Mouse (Mus musculus): ENCODE results near the gene Mindy2. TPM values are rescaled to one million over a fixed set of nuclear protein-coding genes. Genes with fewer than 3 reads are reported as not detected.
"Not testable (repeated sequence)": the region's sequence is repeated elsewhere in the genome, so short reads cannot be mapped to it uniquely, and the experiment has no call there.

Mindy2 gene
- total RNA-seq, 2 experiments from 2014 or later = 25.3 to 25.8 TPM

GRCm38 (mm10) chr9:70580956-70581355 is 76.0 kb downstream of the Mindy2 start:
- DNase-seq = no peak

DNA sequence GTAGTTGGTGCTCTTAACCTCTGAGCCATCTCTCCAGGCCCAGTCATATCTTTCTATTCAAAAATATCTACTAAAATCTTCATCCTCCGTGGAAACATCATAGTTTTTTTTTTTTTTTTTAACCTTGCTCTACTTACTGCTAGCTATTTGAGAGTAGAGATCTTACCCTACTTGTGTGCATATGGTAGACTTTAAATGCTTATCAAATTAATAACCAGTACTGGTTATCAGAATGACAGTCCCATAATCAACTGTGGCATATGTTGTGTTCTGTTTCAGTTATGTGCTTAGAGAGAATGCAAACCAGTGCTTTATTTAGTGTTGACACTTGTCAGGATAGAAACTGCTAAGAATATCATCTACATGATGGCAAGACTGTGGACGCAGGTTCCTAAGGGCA is 78.9 kb downstream of the Mindy2 start:
- DNase-seq = no peak

DNA sequence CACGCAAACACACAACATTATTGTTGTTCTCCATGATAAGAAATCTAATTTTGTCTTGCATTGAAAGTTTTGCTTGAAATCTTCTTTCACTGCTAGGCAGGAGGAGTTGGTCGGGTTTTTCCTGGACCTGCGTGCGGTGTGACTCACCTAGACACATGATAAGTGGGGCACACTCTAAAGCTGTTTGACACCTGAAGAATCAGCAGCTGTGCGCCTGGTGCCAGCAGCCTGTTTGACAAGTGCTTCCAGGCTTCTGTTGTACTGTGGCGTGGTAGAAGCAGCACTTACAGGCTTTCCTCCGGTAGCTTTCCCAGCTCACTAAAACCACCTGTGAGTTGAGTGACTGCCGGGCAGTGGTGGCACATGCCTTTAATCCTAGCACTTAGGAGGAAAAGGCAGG is 86.6 kb downstream of the Mindy2 start:
- no peak for DNase-seq

DNA sequence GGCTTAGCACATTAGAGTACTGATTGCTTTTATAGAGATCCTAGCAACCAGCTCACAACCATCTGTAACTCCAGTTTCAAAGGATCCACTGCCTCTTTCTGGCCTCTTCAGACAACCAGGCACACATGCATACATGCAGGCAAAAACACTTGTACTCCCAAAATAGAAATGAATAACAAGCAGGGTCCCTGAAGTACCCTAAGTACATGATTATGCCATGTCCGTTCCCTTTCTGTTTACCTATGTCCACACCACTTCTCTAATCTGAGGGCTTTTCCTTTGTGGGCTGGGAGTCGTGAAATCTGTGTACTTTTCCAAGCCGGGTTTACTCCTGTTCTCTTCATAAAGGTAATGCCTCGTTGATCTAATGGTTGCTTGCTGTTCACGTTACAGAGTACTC is 89.3 kb downstream of the Mindy2 start:
- DNase-seq = no peak

GRCm38 (mm10) chr9:70562825-70563224 is 94.1 kb downstream of the Mindy2 start:
- DNase-seq = no peak

- no peak for DNase-seq
These were observed 100.2 kb downstream of the Mindy2 start for GRCm38 (mm10) chr9:70556796-70557195.

DNA sequence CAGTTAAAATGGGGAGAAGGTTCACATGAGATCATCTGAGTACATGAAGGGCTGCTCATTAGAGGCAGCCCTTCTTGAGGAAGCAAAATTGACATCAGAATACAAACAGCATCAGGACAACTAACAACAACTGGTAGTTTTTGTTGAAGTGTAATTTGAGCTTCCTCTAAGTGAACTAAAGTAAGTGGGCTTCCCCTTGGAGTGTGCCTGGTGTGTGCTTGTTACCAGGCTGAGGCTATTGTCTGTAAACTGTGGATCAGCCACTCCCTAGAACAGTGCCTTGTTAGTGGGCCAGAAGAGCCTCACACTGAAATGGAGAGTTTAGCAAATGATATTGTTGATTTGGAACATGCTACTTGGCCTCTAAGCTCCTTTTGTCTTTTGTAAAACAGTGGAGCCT is 101.5 kb downstream of the Mindy2 start:
- DNase-seq = no peak

- not testable (repeated sequence) for DNase-seq
These were observed 104.7 kb downstream of the Mindy2 start for GRCm38 (mm10) chr9:70552233-70552632.

GRCm38 (mm10) chr9:70551524-70551923 is 105.5 kb downstream of the Mindy2 start:
- no peak for DNase-seq

Other genes with a start within 250 kb of the Mindy2 start
- 10 to 100 TPM; 57.9 to 70.6 TPM for gene Ccnb2, start 235.6 kb downstream of the Mindy2 start, total RNA-seq (2021)
- 10 to 100 TPM; 34.6 to 36.1 TPM for gene Rnf111, start 153.4 kb downstream of the Mindy2 start, total RNA-seq (2021)
- 10 to 100 TPM; 34.8 TPM for gene Sltm, start 114.4 kb downstream of the Mindy2 start, total RNA-seq (2021)
- under 1 TPM; 0.47 to 0.67 TPM for gene Gm10642, start 923 bp downstream of the Mindy2 start, total RNA-seq (2021)
- gene Adam10, start 21.8 kb upstream of the Mindy2 start, total RNA-seq (2021) = 10 to 100 TPM; 71.4 to 78.4 TPM

Measured in heart, postnatal 4 days (tissue).